Mouse (Mus musculus) spleen, adult 2 months (tissue): ENCODE results near the gene Syde2.

ENCODE experiments used
- CTCF ChIP-seq: fragments of 200-500 bp; IDR thresholded peaks from 2 replicates; pipeline ENCODE4 v1.5.1; 2011; ENCODE audit warnings: mild to moderate bottlenecking, inconsistent platforms; ENCODE audit not compliant: insufficient read depth, insufficient read length, insufficient replicate concordance; ENCODE audit errors: extremely low read depth
- POLR2A ChIP-seq: fragments of 200-500 bp; IDR thresholded peaks from 2 replicates; pipeline ENCODE4 v1.6.1; 2011; ENCODE audit warnings: low read depth, low read length, inconsistent platforms

- TF ChIP-seq CTCF (no peak), POLR2A (no peak)
These were observed 49.0 kb upstream of the Syde2 start for GRCm38 (mm10) chr3:145938405-145939349.
